Mouse (Mus musculus) liver, postnatal 0 days (tissue): ENCODE measurements around the gene Tspan11. TPM values are rescaled to one million over a fixed set of nuclear protein-coding genes. Genes with fewer than 3 reads are reported as not detected.

Experiments used
- ATAC-seq: fragments of 200-750 bp; cut with Nextera tagmentation; 2 replicates; pipeline ENCODE4 v1.8.0; 2017; ENCODE audit warnings: mild to moderate bottlenecking, moderate library complexity
- DNase-seq: peaks from one replicate; pipeline ENCODE4 v3.0.0-alpha.2; 2016
- H3K27ac ChIP-seq: fragments of 300-500 bp; sonication (generic); 2 replicates; pipeline ENCODE4 v1.5.1; 2014; ENCODE audit warnings: antibody characterized with exemption, moderate library complexity, mild to moderate bottlenecking, low read depth
- H3K27me3 ChIP-seq: fragments of 300-500 bp; sonication (generic); 2 replicates; pipeline ENCODE4 v1.6.1; 2014; ENCODE audit warnings: low read length, control low read depth, mixed read lengths; ENCODE audit not compliant: insufficient read depth
- H3K36me3 ChIP-seq: fragments of 300-500 bp; sonication (generic); replicated peaks from 2 replicates; pipeline ENCODE4 v1.6.1; 2014; ENCODE audit warnings: mild to moderate bottlenecking, control low read depth, low read length, moderate library complexity, mixed read lengths; ENCODE audit not compliant: insufficient read depth
- H3K4me1 ChIP-seq: fragments of 300-500 bp; sonication (generic); 2 replicates; pipeline ENCODE4 v1.6.1; 2014; ENCODE audit warnings: antibody characterized with exemption, mild to moderate bottlenecking, control low read depth; ENCODE audit not compliant: insufficient read depth
- H3K4me2 ChIP-seq: fragments of 300-500 bp; sonication (generic); 2 replicates; pipeline ENCODE4 v1.6.1; 2014; ENCODE audit warnings: low read depth, mild to moderate bottlenecking, low read length, moderate library complexity, mixed read lengths
- H3K4me3 ChIP-seq: fragments of 300-500 bp; sonication (generic); 2 replicates; pipeline ENCODE4 v1.5.1; 2014; ENCODE audit warnings: low read depth, low read length
- H3K9ac ChIP-seq: fragments of 300-500 bp; sonication (generic); replicated peaks from 2 replicates; pipeline ENCODE4 v1.6.1; 2014; ENCODE audit warnings: mild to moderate bottlenecking, moderate library complexity
- H3K9me3 ChIP-seq: fragments of 300-500 bp; sonication (generic); 2 replicates; pipeline ENCODE4 v1.6.1; 2016; ENCODE audit warnings: mild to moderate bottlenecking, control low read depth, low read length, mixed read lengths
- CTCF ChIP-seq: sonication (generic); IDR thresholded peaks from 2 replicates; pipeline ENCODE4 v1.5.1; 2016; ENCODE audit warnings: antibody characterized with exemption, low read depth
- EP300 ChIP-seq: IDR thresholded peaks from 2 replicates; pipeline ENCODE4 v1.6.1; 2016; ENCODE audit warnings: antibody characterized with exemption, low read depth, mild to moderate bottlenecking
- WGBS: fragments of 180-500 bp; shearing (Covaris S2); extraction: QIAGEN DNeasy Blood & Tissue Kit; methylation state at CpG from one replicate; pipeline ENCODE4 v1.1.7; 2014; ENCODE audit not compliant: insufficient replicate concordance; 5-methylcytosine and 5-hydroxymethylcytosine counted together
- polyA plus RNA-seq: library from polyadenylated mRNA; unstranded; fragments of >200 nt; fragmentation: Nextera tagmentation; extraction: Ambion mirVana; gene quantifications from 2 replicates; pipeline ENCODE4 v1.2.1, GENCODE M21; 2015

Gene Tspan11
- polyA plus RNA-seq, 1 experiment from 2014 or later = 0.38 TPM

GRCm38 (mm10) chr6:127920652-127921051 is 33.3 kb downstream of the Tspan11 start:
- Histone ChIP-seq H3K4me3 (no peak overlapping the region), H3K9me3 (no peaks in the 10 kb centered on the region), H3K36me3 (no peaks in the 10 kb centered on the region), H3K27ac (no peak overlapping the region), H3K4me2 (no peak overlapping the region), H3K27me3 (no peaks in the 10 kb centered on the region), H3K9ac (no peak overlapping the region), H3K4me1 (no peaks in the 10 kb centered on the region)
- WGBS = 6% methylated on average over 8 of the region's 8 CpGs
- DNase-seq (peak; percentile 67), ATAC-seq (no peak)
- TF ChIP-seq CTCF (peak; percentile 80), EP300 (no peak)

- no peaks in the 10 kb centered on the region for H3K9me3 ChIP-seq
- no peak overlapping the region for H3K9ac ChIP-seq
- H3K27me3 ChIP-seq = no peaks in the 10 kb centered on the region
- no peak overlapping the region for H3K4me2 ChIP-seq
- H3K36me3 ChIP-seq = no peaks in the 10 kb centered on the region
- ATAC-seq (no peak), DNase-seq (no peak)
- no peak overlapping the region for H3K4me3 ChIP-seq
- TF ChIP-seq CTCF = no peak
- no peak for TF ChIP-seq EP300
- WGBS = 60% methylated on average over 9 of the region's 9 CpGs
- no peak overlapping the region for H3K27ac ChIP-seq
- no peaks in the 10 kb centered on the region for H3K4me1 ChIP-seq
These were observed 34.6 kb downstream of the Tspan11 start for GRCm38 (mm10) chr6:127921996-127922395.

GRCm38 (mm10) chr6:127923296-127923695 is 35.9 kb downstream of the Tspan11 start:
- H3K4me1 ChIP-seq = no peaks in the 10 kb centered on the region
- WGBS = 65% methylated on average over 9 of the region's 9 CpGs

GRCm38 (mm10) chr6:127924750-127925149 is 37.4 kb downstream of the Tspan11 start:
- no peaks in the 10 kb centered on the region for H3K27me3 ChIP-seq
- H3K36me3 ChIP-seq = no peaks in the 10 kb centered on the region
- no peak overlapping the region for H3K27ac ChIP-seq
- DNase-seq = no peak
- no peak overlapping the region for H3K9ac ChIP-seq
- H3K9me3 ChIP-seq = no peaks in the 10 kb centered on the region
- TF ChIP-seq EP300 (no peak), CTCF (no peak)
- no peak overlapping the region for H3K4me2 ChIP-seq
- WGBS = 60% methylated on average over 6 of the region's 6 CpGs
- H3K4me1 ChIP-seq = no peaks in the 10 kb centered on the region
- H3K4me3 ChIP-seq = no peak overlapping the region
- ATAC-seq = no peak

More at GRCm38 (mm10) chr6:127923296-127923695, 35.9 kb downstream of the Tspan11 start:
- ATAC-seq (no peak), DNase-seq (no peak)
- H3K27ac ChIP-seq = no peak overlapping the region
- no peaks in the 10 kb centered on the region for H3K27me3 ChIP-seq
- H3K9me3 ChIP-seq = no peaks in the 10 kb centered on the region
- H3K4me2 ChIP-seq = no peak overlapping the region
- no peak for TF ChIP-seq CTCF
- no peak for TF ChIP-seq EP300
- no peaks in the 10 kb centered on the region for H3K36me3 ChIP-seq
- H3K9ac ChIP-seq = no peak overlapping the region
- H3K4me3 ChIP-seq = no peak overlapping the region

- H3K4me1 ChIP-seq = no peaks in the 10 kb centered on the region
- no peak overlapping the region for H3K27ac ChIP-seq
- H3K9me3 ChIP-seq = no peaks in the 10 kb centered on the region
- no peak for DNase-seq
- H3K9ac ChIP-seq = no peak overlapping the region
- TF ChIP-seq CTCF (no peak), EP300 (no peak)
- 64% methylated on average over 9 of the region's 9 CpGs for WGBS
- no peaks in the 10 kb centered on the region for H3K27me3 ChIP-seq
- ATAC-seq = no peak
- no peak overlapping the region for H3K4me3 ChIP-seq
- H3K4me2 ChIP-seq = no peak overlapping the region
- no peaks in the 10 kb centered on the region for H3K36me3 ChIP-seq
These were observed 38.5 kb downstream of the Tspan11 start for GRCm38 (mm10) chr6:127925915-127926314.

- no peak overlapping the region for H3K9ac ChIP-seq
- H3K27me3 ChIP-seq = no peaks in the 10 kb centered on the region
- TF ChIP-seq EP300 (no peak), CTCF (no peak)
- no peak overlapping the region for H3K4me2 ChIP-seq
- H3K27ac ChIP-seq = no peak overlapping the region
- H3K4me3 ChIP-seq = no peak overlapping the region
- H3K9me3 ChIP-seq = no peaks in the 10 kb centered on the region
- ATAC-seq (no peak), DNase-seq (no peak)
- H3K36me3 ChIP-seq = no peaks in the 10 kb centered on the region
- no peaks in the 10 kb centered on the region for H3K4me1 ChIP-seq
- 70% methylated on average over 5 of the region's 5 CpGs for WGBS
These were observed 41.3 kb downstream of the Tspan11 start for GRCm38 (mm10) chr6:127928682-127929081.

GRCm38 (mm10) chr6:127932697-127933096 is 45.3 kb downstream of the Tspan11 start:
- Histone ChIP-seq H3K27ac (no peak overlapping the region), H3K9me3 (no peaks in the 10 kb centered on the region), H3K4me1 (no peaks in the 10 kb centered on the region), H3K4me2 (no peak overlapping the region), H3K9ac (no peak overlapping the region), H3K4me3 (no peak overlapping the region), H3K27me3 (no peaks in the 10 kb centered on the region), H3K36me3 (no peaks in the 10 kb centered on the region)
- TF ChIP-seq EP300 (no peak), CTCF (no peak)
- DNase-seq = no peak
- no peak for ATAC-seq
- 52% methylated on average over 5 of the region's 5 CpGs for WGBS
